Mouse (Mus musculus) granulocyte monocyte progenitor cell, adult 5-6 weeks (primary cell): Measurements from ENCODE around the gene Cyren. TPM values are rescaled to one million over a fixed set of nuclear protein-coding genes. Genes with fewer than 3 reads are reported as not detected.

ENCODE experiments used
- ATAC-seq: replicated peaks from 2 replicates; pipeline ENCODE4 v1.8.0; 2016; ENCODE audit warnings: mild to moderate bottlenecking, moderate TSS enrichment, inconsistent platforms; ENCODE audit not compliant: poor library complexity, severe bottlenecking
- total RNA-seq, 2 experiments: library from RNA; stranded (forward) in 1 of 2; stranded (reverse) in 1 of 2; fragments of 200-712, 200-1000 nt in 1 of 2; fragments of >200 nt in 1 of 2; fragmentation: Nextera tagmentation in 1 of 2; gene quantifications; 2 replicates each; pipeline ENCODE4 v1.2.3; 2014 to 2017

Cyren gene
- total RNA-seq, 2 experiments from 2014 or later, result 1.8 to 9.0 TPM

- ATAC-seq, result no peak
These were observed 9.2 kb downstream of the Cyren start for GRCm38 (mm10) chr6:34868507-34869217.

GRCm38 (mm10) chr6:34867995-34868350, 9.9 kb downstream of the Cyren start:
- no peak for ATAC-seq

- ATAC-seq, result no peak; the same call in 1 of the 2 replicates
These were observed 10.4 kb downstream of the Cyren start for GRCm38 (mm10) chr6:34867301-34867994.

- ATAC-seq, result no peak
These were observed 11.1 kb downstream of the Cyren start for GRCm38 (mm10) chr6:34866786-34867185.

GRCm38 (mm10) chr6:34865711-34866593, 11.9 kb downstream of the Cyren start:
- ATAC-seq, result no peak

GRCm38 (mm10) chr6:34865213-34865612, 12.6 kb downstream of the Cyren start:
- ATAC-seq, result no peak

GRCm38 (mm10) chr6:34863786-34864514, 13.9 kb downstream of the Cyren start:
- ATAC-seq, result no peak

GRCm38 (mm10) chr6:34862791-34863403, 15.0 kb downstream of the Cyren start, which contains the start of gene Tmem140:
Gene Tmem140 (plus strand): TSS chr6:34863146.
- ATAC-seq, result peak; percentile 52

- peak; percentile 49 for ATAC-seq
These were observed 15.5 kb downstream of the Cyren start for GRCm38 (mm10) chr6:34862381-34862780.

GRCm38 (mm10) chr6:34861546-34862053, 16.3 kb downstream of the Cyren start:
- ATAC-seq, result no peak; the same call in 1 of the 2 replicates

- ATAC-seq, result no peak
These were observed 45.5 kb downstream of the Cyren start for GRCm38 (mm10) chr6:34832352-34832751.

GRCm38 (mm10) chr6:34824406-34824805, 53.5 kb downstream of the Cyren start:
- ATAC-seq, result no peak

Other genes with a start within 250 kb of the Cyren start
- gene Agbl3, start 97.6 kb downstream of the Cyren start, total RNA-seq (2014; fragmentation: Nextera tagmentation), result 3.3 and 3.7 TPM in 2 replicates
- 4.9 and 5.2 TPM in 2 replicates for gene Agbl3, start 97.6 kb downstream of the Cyren start, total RNA-seq (2017)
- gene Tmem140, start 14.9 kb downstream of the Cyren start, total RNA-seq (2014; fragmentation: Nextera tagmentation), result 0.23 and 1.9 TPM in 2 replicates
- 0.26 and 0.82 TPM in 2 replicates for gene Tmem140, start 14.9 kb downstream of the Cyren start, total RNA-seq (2017)
- 11.8 and 12.6 TPM in 2 replicates for gene Wdr91, start 32.8 kb upstream of the Cyren start, total RNA-seq (2014; fragmentation: Nextera tagmentation)
- gene Wdr91, start 32.8 kb upstream of the Cyren start, total RNA-seq (2017), result 16.8 and 17.4 TPM in 2 replicates
- gene Stra8, start 42.1 kb upstream of the Cyren start, total RNA-seq (2014; fragmentation: Nextera tagmentation), result not detected in 2 replicates
- not detected in 2 replicates for gene Stra8, start 42.1 kb upstream of the Cyren start, total RNA-seq (2017)
- 2.1 TPM in 1 of 2 replicates, not detected in the other for gene Slc23a4, start 110.3 kb upstream of the Cyren start, total RNA-seq (2014; fragmentation: Nextera tagmentation)
- 0.52 and 0.65 TPM in 2 replicates for gene Slc23a4, start 110.3 kb upstream of the Cyren start, total RNA-seq (2017)